Mouse (Mus musculus): ENCODE data around the gene Bex4. TPM values are rescaled to one million over a fixed set of nuclear protein-coding genes. Genes with fewer than 3 reads are reported as not detected.

The Bex4 gene
- polyA plus RNA-seq, 1 experiment from 2014 or later: 128 TPM

- 74% methylated on average over 1 of the region's 1 CpGs for WGBS
- DNase-seq: no peak
- no peak overlapping the region for H3K4me3 ChIP-seq (ENCODE audit: low read depth, low read length)
Measured at GRCm38 (mm10) chrX:136183107-136183506, 44.3 kb downstream of the Bex4 start.

More at GRCm38 (mm10) chrX:136183107-136183506, 44.3 kb downstream of the Bex4 start:
- ATAC-seq (ENCODE audit: insufficient read depth): no peak
- no peaks in the 10 kb centered on the region for H3K9me3 ChIP-seq (ENCODE audit: low read depth, low read length)
- no peak overlapping the region for H3K4me2 ChIP-seq
- H3K36me3 ChIP-seq (ENCODE audit: insufficient read depth): no peaks in the 10 kb centered on the region
- H3K9ac ChIP-seq: no peak overlapping the region
- H3K27me3 ChIP-seq (ENCODE audit: insufficient read depth, low read length): no peaks in the 10 kb centered on the region
- H3K4me1 ChIP-seq (ENCODE audit: insufficient read depth): no peaks in the 10 kb centered on the region
- TF ChIP-seq CTCF (IDR thresholded peaks at IDR 0.05; ENCODE audit: low read depth): no peak
- H3K27ac ChIP-seq (ENCODE audit: low read depth): no peak overlapping the region

Small RNA genes within 50 kb of the gene (microRNA-seq; reads per million reads assigned to microRNA genes)
- gene Mir6383 (ENCODE audit: borderline number of aligned reads): not detected

Other genes with a start within 250 kb of the Bex4 start
- gene Arxes2, start 145.2 kb upstream of the Bex4 start, polyA plus RNA-seq (2014; fragmentation: Nextera tagmentation; extraction: Ambion mirVana): 66.9 and 68.9 TPM in 2 replicates
- gene Arxes1, start 105.6 kb upstream of the Bex4 start, polyA plus RNA-seq (2014; fragmentation: Nextera tagmentation; extraction: Ambion mirVana): 31.1 and 32.9 TPM in 2 replicates
- gene Bex2, start 70.8 kb upstream of the Bex4 start, polyA plus RNA-seq (2014; fragmentation: Nextera tagmentation; extraction: Ambion mirVana): 55.6 and 64.8 TPM in 2 replicates
- 0.12 TPM in 1 of 2 replicates, not detected in the other for gene Nxf3, start 53.7 kb upstream of the Bex4 start, polyA plus RNA-seq (2014; fragmentation: Nextera tagmentation; extraction: Ambion mirVana)
- 193 and 206 TPM in 2 replicates for gene Tceal8, start 33.3 kb downstream of the Bex4 start, polyA plus RNA-seq (2014; fragmentation: Nextera tagmentation; extraction: Ambion mirVana)
- gene Tceal5, start 64.9 kb downstream of the Bex4 start, polyA plus RNA-seq (2014; fragmentation: Nextera tagmentation; extraction: Ambion mirVana): 1.1 and 1.6 TPM in 2 replicates
- 0.20 and 0.51 TPM in 2 replicates for gene Tceal7, start 75.8 kb downstream of the Bex4 start, polyA plus RNA-seq (2014; fragmentation: Nextera tagmentation; extraction: Ambion mirVana)
- 82.9 and 85.9 TPM in 2 replicates for gene Bex1, start 76.5 kb downstream of the Bex4 start, polyA plus RNA-seq (2014; fragmentation: Nextera tagmentation; extraction: Ambion mirVana)
- 592 and 639 TPM in 2 replicates for gene Tceal9, start 106.1 kb downstream of the Bex4 start, polyA plus RNA-seq (2014; fragmentation: Nextera tagmentation; extraction: Ambion mirVana)
- gene Bex3, start 131.3 kb downstream of the Bex4 start, polyA plus RNA-seq (2014; fragmentation: Nextera tagmentation; extraction: Ambion mirVana): 513 and 523 TPM in 2 replicates